Comparison of ENCODE assay signal across 17 mouse cellular contexts in genomic region chr1:162552956-162553355, GRCm38 (mm10).
"Had no signal": no experiment of that assay in that cellular context is flagged by ENCODE, and none has a peak within 500 bp of the region (broad histone marks: within the 10 kb centered on the region; RNA-seq: fewer than 3 reads in every experiment).

No protein-coding gene starts in this region.

- H3K9ac ChIP-seq: kidney, embryonic 15.5 days; limb, embryonic 12.5 days; limb, embryonic 15.5 days had no signal

- H3K4me1 ChIP-seq: limb, embryonic 12.5 days had no signal

- DNase-seq: kidney, adult 11 months; kidney, adult 8-10 months; kidney, postnatal 10 days; kidney, postnatal 36 days; layer of hippocampus, postnatal 36 days; left cerebral cortex, postnatal 4 days; lung, adult 2 months; lung, postnatal 14 days; lung, postnatal 4 days; midbrain, embryonic 14.5 days; thymus, adult 18-20 months; thymus, postnatal 36 days had no signal

- H3K4me2 ChIP-seq: kidney, embryonic 15.5 days; limb, embryonic 12.5 days; limb, embryonic 15.5 days; midbrain, embryonic 11.5 days had no signal

- H3K27me3 ChIP-seq: kidney, embryonic 15.5 days; limb, embryonic 12.5 days; limb, embryonic 15.5 days had no signal

- H3K4me3 ChIP-seq: kidney, embryonic 15.5 days; left cerebral cortex, adult 2 months; limb, embryonic 12.5 days; limb, embryonic 15.5 days had no signal

- H3K36me3 ChIP-seq: kidney, embryonic 15.5 days; limb, embryonic 12.5 days; limb, embryonic 15.5 days had no signal

- H3K9me3 ChIP-seq: kidney, embryonic 15.5 days; limb, embryonic 12.5 days; limb, embryonic 15.5 days had no signal

- H3K27ac ChIP-seq: kidney, embryonic 15.5 days; left cerebral cortex, adult 2 months; limb, embryonic 12.5 days; limb, embryonic 15.5 days had no signal
